Mouse (Mus musculus): ENCODE data around the gene Fam19a2. TPM values are rescaled to one million over a fixed set of nuclear protein-coding genes. Genes with fewer than 3 reads are reported as not detected.

Gene Fam19a2
- total RNA-seq, 2 experiments from 2014 or later: 68.7 to 70.7 TPM

DNA sequence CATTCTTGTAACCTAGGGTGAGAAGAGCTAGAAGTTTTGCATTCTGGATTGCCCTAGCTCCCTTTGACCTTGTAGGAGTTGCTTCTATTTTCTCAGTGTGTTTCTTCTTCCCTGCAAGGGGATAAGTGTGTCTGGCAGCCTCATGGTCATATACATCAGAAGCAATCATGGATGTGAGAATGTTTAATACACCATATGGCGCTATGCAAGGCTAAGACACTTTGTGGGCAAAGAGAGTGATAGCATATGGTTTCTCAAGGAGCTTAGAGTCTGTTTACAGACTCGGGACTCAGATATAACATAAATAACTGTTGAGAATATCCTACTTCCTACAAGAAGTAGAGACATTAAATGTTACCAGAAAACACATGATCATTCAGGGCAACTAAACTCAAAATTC, 315.2 kb downstream of the Fam19a2 start:
- no peak for TF ChIP-seq CTCF (IDR thresholded peaks at IDR 0.05)
- DNase-seq (ENCODE audit: extremely low spot score in 1 of 2, low spot score in 2 of 2): no peak
- intact Hi-C loops (cut with DNase I): no loop called here
- Histone ChIP-seq H3K27ac (no peak overlapping the region), H3K4me3 (no peak overlapping the region)

DNA sequence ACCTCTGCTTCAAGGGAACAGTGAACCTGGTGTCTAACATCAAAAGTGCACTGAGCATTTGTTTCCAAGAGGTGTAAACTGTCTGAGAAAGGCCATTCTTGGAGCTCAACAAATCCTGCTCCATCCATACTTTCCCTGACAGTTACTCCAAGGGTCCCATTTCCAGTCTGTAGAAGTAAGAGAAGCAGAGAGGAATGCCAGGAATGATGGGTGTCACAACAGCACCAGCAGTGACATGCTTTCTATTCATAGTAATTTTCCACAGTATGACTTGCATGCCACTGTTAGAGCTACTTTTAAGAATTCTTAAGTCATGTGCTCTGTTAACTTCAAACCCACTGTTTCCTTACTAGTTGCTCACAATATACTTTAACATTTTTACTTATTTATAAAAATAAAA, 331.2 kb downstream of the Fam19a2 start:
- no peak for TF ChIP-seq CTCF (IDR thresholded peaks at IDR 0.05)
- Histone ChIP-seq H3K27ac (no peak overlapping the region), H3K4me3 (no peak overlapping the region)
- intact Hi-C loops (cut with DNase I): no loop called here
- no peak for DNase-seq (ENCODE audit: extremely low spot score in 1 of 2, low spot score in 2 of 2)

DNA sequence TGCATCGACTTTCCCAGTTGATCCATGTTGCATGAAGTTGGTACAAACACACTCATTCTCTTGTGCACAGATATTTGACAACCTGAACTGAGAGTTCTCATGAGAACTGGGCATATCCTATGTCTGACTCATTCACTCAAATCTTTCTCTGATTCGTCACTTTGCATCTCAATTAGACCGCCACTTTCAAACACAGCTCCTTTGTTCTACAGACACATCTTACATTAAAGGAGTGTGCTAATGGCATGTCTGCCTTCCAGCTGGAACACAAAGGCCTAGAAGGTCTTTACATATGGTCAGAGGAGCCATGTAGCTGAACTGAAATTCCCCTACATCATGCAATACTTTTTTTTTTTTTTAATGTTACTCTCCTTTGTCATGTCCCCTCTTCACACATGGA, 333.3 kb downstream of the Fam19a2 start:
- no peak for TF ChIP-seq CTCF (IDR thresholded peaks at IDR 0.05)
- no peak overlapping the region for H3K27ac ChIP-seq
- DNase-seq (ENCODE audit: extremely low spot score in 1 of 2, low spot score in 2 of 2): no peak
- intact Hi-C loops (cut with DNase I): no loop called here
- no peak overlapping the region for H3K4me3 ChIP-seq

- DNase-seq (ENCODE audit: extremely low spot score in 1 of 2, low spot score in 2 of 2): no peak
- TF ChIP-seq CTCF (IDR thresholded peaks at IDR 0.05): no peak
- no peak overlapping the region for H3K4me3 ChIP-seq
- intact Hi-C loops (cut with DNase I): no loop called here
- H3K27ac ChIP-seq: no peak overlapping the region
Observed at GRCm38 (mm10) chr10:123605671-123606070, 341.9 kb downstream of the Fam19a2 start.

DNA sequence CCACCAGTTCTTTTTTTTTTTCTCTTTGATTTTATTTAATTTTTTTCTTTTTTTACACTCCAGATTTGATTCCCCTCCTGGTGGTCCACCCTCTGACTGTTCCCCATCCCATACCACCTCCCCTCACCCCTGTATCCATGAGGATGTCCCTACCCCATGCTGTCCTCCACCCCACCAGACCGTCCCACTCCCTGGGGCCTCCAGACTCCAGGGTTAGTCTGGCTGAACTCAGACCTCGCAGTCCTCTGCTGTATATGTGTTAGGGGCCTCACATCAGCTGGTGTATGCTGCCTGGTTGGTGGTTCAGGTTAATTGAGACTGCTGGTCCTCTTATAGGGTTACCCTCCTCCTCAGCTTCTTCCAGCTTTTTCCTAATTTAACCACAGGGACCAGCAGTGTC, 362.9 kb downstream of the Fam19a2 start:
- H3K4me3 ChIP-seq: no peak overlapping the region
- intact Hi-C loops (cut with DNase I): no loop called here
- H3K27ac ChIP-seq: no peak overlapping the region
- no peak for TF ChIP-seq CTCF (IDR thresholded peaks at IDR 0.05)
- no peak for DNase-seq (ENCODE audit: extremely low spot score in 1 of 2, low spot score in 2 of 2)

DNA sequence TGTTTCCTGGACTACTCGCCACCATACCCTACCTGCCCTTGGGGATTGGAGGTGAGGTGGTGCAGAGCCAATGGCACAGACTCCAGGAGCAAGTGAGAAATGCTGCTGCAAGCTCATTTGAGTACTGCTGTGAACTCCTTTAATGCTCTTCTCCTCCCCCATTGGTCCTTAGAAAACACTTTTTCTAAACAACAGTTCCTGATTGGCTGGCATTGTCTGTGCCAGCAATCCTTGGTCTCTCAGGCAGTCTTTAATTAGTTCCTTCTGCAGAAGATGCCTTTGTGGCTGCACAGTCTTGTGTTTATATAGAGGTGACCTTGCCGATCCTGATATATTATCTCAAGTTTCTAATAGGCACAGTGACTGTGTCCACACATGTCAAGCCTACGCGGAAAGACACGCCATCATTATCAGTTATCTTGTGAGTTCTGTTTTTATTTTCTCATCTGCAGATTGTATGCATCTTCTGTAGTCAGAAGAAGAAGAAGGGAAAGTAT, 365.5 kb downstream of the Fam19a2 start:
- no peak for DNase-seq (ENCODE audit: extremely low spot score in 1 of 2, low spot score in 2 of 2)
- no peak overlapping the region for H3K27ac ChIP-seq
- no peak for TF ChIP-seq CTCF (IDR thresholded peaks at IDR 0.05)

DNA sequence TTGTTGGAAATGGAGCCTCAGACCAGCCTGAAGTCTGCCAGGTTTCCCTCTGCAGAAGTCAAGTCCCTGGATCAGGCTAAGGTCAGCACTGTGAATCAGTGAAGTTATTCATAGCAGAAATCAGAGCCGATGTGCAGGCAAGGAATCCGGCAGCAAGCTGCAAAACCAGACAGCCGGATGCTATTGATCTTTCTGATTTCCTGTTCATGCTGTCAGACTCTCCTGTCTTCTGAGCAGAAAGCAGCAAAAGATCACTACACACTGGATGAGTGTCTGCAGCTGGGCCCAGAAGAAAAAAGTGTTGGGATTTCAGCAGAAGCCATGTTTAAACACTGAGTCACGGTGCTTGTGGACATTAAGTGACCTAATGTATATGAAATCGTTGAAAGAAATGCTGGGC, 368.2 kb downstream of the Fam19a2 start:
- TF ChIP-seq CTCF (IDR thresholded peaks at IDR 0.05): no peak
- no peak overlapping the region for H3K4me3 ChIP-seq
- DNase-seq (ENCODE audit: extremely low spot score in 1 of 2, low spot score in 2 of 2): no peak
- no peak overlapping the region for H3K27ac ChIP-seq
- intact Hi-C loops (cut with DNase I): no loop called here

More for the DNA sequence above, 365.5 kb downstream of the Fam19a2 start:
- no peak overlapping the region for H3K4me3 ChIP-seq
- intact Hi-C loops (cut with DNase I): no loop called here

GRCm38 (mm10) chr10:123636655-123637054, 372.9 kb downstream of the Fam19a2 start:
- TF ChIP-seq CTCF (IDR thresholded peaks at IDR 0.05): no peak
- Histone ChIP-seq H3K27ac (no peak overlapping the region), H3K4me3 (no peak overlapping the region)
- intact Hi-C loops (cut with DNase I): no loop called here
- no peak for DNase-seq (ENCODE audit: extremely low spot score in 1 of 2, low spot score in 2 of 2)

DNA sequence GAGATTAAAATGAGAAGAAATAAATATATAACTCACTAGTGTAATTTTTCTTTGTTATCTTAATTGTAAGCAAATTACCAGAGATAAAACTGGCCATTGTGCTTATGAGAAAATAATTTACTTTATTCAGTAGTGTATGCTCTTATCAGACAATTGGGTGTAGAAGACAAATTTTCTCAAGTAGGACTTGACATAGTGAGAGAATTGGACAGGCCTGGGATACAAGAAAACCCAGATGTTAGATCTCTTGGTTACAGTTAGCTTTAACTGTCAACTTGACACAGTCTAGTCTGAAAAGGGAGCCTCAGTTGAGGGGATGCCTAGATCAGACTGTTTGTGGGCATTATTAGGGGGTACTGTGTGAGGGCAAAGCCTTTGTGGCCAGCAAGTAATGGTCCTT, 373.7 kb downstream of the Fam19a2 start:
- intact Hi-C loops (cut with DNase I): no loop called here
- no peak overlapping the region for H3K27ac ChIP-seq
- no peak overlapping the region for H3K4me3 ChIP-seq
- no peak for TF ChIP-seq CTCF (IDR thresholded peaks at IDR 0.05)
- DNase-seq (ENCODE audit: extremely low spot score in 1 of 2, low spot score in 2 of 2): no peak

GRCm38 (mm10) chr10:123645568-123645967, 381.8 kb downstream of the Fam19a2 start:
- TF ChIP-seq CTCF (IDR thresholded peaks at IDR 0.05): no peak; the same call in 1 of the 2 replicates
- DNase-seq (ENCODE audit: extremely low spot score in 1 of 2, low spot score in 2 of 2): no peak
- Histone ChIP-seq H3K4me3 (no peak overlapping the region), H3K27ac (no peak overlapping the region)
- intact Hi-C loops (cut with DNase I): no loop called here

DNA sequence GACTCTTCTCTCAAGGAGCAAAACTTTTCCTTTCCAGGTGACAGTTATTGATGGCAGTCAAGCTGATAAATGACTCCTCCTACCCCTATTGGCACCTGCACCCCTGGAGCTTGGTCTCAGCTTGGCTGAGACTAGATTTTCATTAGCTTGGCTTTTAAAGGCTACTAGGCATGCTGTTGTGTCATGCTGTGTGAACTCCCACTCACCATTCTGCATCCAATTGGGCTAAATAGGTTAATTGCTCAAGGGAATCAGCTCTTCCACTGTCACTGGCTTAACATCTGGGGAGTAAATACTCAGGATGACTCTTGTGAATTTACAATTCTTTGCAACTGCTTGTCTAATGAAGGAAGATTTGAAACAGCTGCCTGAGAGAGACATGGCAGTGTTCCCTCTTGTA, 407.4 kb downstream of the Fam19a2 start:
- no peak for DNase-seq (ENCODE audit: extremely low spot score in 1 of 2, low spot score in 2 of 2)
- Histone ChIP-seq H3K4me3 (no peak overlapping the region), H3K27ac (no peak overlapping the region)
- TF ChIP-seq CTCF (IDR thresholded peaks at IDR 0.05): no peak
- intact Hi-C loops (cut with DNase I): no loop called here

DNA sequence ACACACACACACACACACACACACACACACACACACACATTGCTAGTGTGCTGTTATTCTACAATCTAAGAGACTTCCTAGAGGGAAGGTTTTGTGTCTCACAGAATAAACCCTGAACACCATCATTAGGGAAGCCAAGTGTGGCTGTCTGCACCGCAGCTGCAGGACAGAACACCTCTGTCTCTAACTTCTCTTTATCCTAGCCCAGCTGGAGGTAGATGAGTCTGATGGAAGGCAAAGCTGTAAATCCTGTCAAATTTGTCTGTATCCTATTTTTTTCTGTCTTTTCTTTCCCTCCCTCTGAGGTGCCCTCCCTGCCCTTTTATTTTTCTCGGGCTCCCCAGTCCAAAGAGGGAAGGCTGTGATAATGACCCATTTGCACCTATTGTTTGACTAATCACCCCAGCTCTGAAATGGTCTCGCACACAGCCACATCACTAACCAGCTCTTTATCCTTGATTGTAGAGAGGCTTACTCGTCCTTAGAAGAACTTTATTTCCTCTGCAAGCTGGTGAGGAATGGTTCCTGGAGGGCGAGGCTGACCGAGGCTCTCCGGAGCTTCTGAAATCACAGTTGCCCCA, 414.6 kb downstream of the Fam19a2 start:
- intact Hi-C loops (cut with DNase I): no loop called here
- Histone ChIP-seq H3K27ac (no peak overlapping the region), H3K4me3 (no peak overlapping the region)
- TF ChIP-seq CTCF (IDR thresholded peaks at IDR 0.05): no peak
- DNase-seq (ENCODE audit: extremely low spot score in 1 of 2, low spot score in 2 of 2): no peak

GRCm38 (mm10) chr10:123682718-123683255, 419.0 kb downstream of the Fam19a2 start:
- TF ChIP-seq CTCF (IDR thresholded peaks at IDR 0.05): no peak
- no peak overlapping the region for H3K4me3 ChIP-seq
- H3K27ac ChIP-seq: no peak overlapping the region
- intact Hi-C loops (cut with DNase I): no loop called here
- DNase-seq (ENCODE audit: extremely low spot score in 1 of 2, low spot score in 2 of 2): no peak
